Mouse (Mus musculus) CH12.LX (cell line): ENCODE data around the gene Dnajb1. TPM values are rescaled to one million over a fixed set of nuclear protein-coding genes. Genes with fewer than 3 reads are reported as not detected.
"Not testable (repeated sequence)": the region's sequence is repeated elsewhere in the genome, so short reads cannot be mapped to it uniquely, and the experiment has no call there.

ENCODE experiments used
- DNase-seq: peaks from one replicate; pipeline ENCODE4 v3.0.0-alpha.2; 2013; ENCODE audit errors: extremely low read depth
- H3K27ac ChIP-seq: 2 replicates; pipeline ENCODE4 v1.5.1; 2012; ENCODE audit warnings: low read depth, mild to moderate bottlenecking, control low read depth, moderate library complexity; ENCODE audit not compliant: insufficient read depth
- H3K27me3 ChIP-seq: replicated peaks from 2 replicates; pipeline ENCODE3; 2012; ENCODE audit warnings: inconsistent platforms
- H3K36me3 ChIP-seq, 2 experiments: replicated peaks in 1 of 2; 2 replicates each; pipeline versions ENCODE3 to v1.6.1; 2012; ENCODE audit warnings: inconsistent platforms in 1 of 2, low read length in 1 of 2, mild to moderate bottlenecking in 1 of 2, mixed read lengths in 1 of 2, moderate library complexity in 1 of 2; ENCODE audit not compliant: control insufficient read depth in 1 of 2, insufficient read depth in 1 of 2
- H3K4me1 ChIP-seq, 2 experiments: 2 replicates each; pipeline ENCODE4 v1.6.1; 2012; ENCODE audit warnings: inconsistent platforms in 1 of 2, moderate library complexity in 1 of 2; ENCODE audit not compliant: insufficient read depth in 2 of 2, control insufficient read depth in 1 of 2
- H3K4me2 ChIP-seq: 2 replicates; pipeline ENCODE4 v1.6.1; 2012; ENCODE audit warnings: low read depth, mild to moderate bottlenecking, control low read depth; ENCODE audit not compliant: poor library complexity, insufficient read depth, severe bottlenecking
- H3K4me3 ChIP-seq, 3 experiments: fragments of 150-350 bp in 1 of 3; sonication (generic) in 1 of 3; replicated peaks in 1 of 3; 2 replicates each; pipeline versions ENCODE3 to v1.5.1; 2011 to 2012; ENCODE audit warnings: low read depth in 2 of 3, low read length in 2 of 3, mild to moderate bottlenecking in 2 of 3, moderate library complexity in 2 of 3, control low read depth in 1 of 3, improper control_type of control experiment in 1 of 3, inconsistent platforms in 1 of 3, mixed read lengths in 1 of 3; ENCODE audit not compliant: poor library complexity in 1 of 3
- H3K79me2 ChIP-seq: replicated peaks from 2 replicates; pipeline ENCODE4 v1.6.1; 2012; ENCODE audit warnings: mild to moderate bottlenecking, moderate library complexity; ENCODE audit not compliant: control insufficient read depth, poor library complexity, insufficient read depth, severe bottlenecking; ENCODE audit errors: extremely low read depth
- H3K9ac ChIP-seq: 2 replicates; pipeline ENCODE4 v1.6.1; 2012; ENCODE audit warnings: low read depth, mild to moderate bottlenecking, control low read depth, moderate library complexity; ENCODE audit not compliant: insufficient read depth
- H3K9me3 ChIP-seq: replicated peaks from 2 replicates; pipeline ENCODE3; 2012; ENCODE audit warnings: low read length, inconsistent platforms, mixed read lengths
- CTCF ChIP-seq, 2 experiments: IDR thresholded peaks in 1 of 2; conservative IDR thresholded peaks in 1 of 2; 2 replicates each; pipeline ENCODE4 v1.5.1; 2011 to 2012; ENCODE audit warnings: low read depth in 2 of 2, low read length in 2 of 2, improper control_type of control experiment in 1 of 2, inconsistent platforms in 1 of 2, mild to moderate bottlenecking in 1 of 2, moderate library complexity in 1 of 2
- ELF1 ChIP-seq: IDR thresholded peaks from 2 replicates; pipeline ENCODE4 v1.6.1; 2014; ENCODE audit warnings: low read depth, mild to moderate bottlenecking, inconsistent platforms, low read length, improper control_type of control experiment
- JUN ChIP-seq: IDR thresholded peaks from 2 replicates; pipeline ENCODE4 v1.6.1; 2011; ENCODE audit warnings: low read depth, mild to moderate bottlenecking, low read length, improper control_type of control experiment, moderate library complexity; ENCODE audit not compliant: insufficient read depth
- MYC ChIP-seq: IDR thresholded peaks from 2 replicates; pipeline ENCODE4 v1.6.1; 2011; ENCODE audit warnings: low read depth, mild to moderate bottlenecking, improper control_type of control experiment, low read length
- RAD21 ChIP-seq: IDR thresholded peaks from 2 replicates; pipeline ENCODE4 v1.6.1; 2011; ENCODE audit warnings: low read depth, mild to moderate bottlenecking, low read length, improper control_type of control experiment, moderate library complexity
- SMC3 ChIP-seq: IDR thresholded peaks from 2 replicates; pipeline ENCODE4 v1.6.1; 2011; ENCODE audit warnings: low read depth, low read length, improper control_type of control experiment
- TBP ChIP-seq: conservative IDR thresholded peaks from 2 replicates; pipeline ENCODE4 v1.6.1; 2011; ENCODE audit warnings: low read depth, low read length, improper control_type of control experiment
- UBTF ChIP-seq: IDR thresholded peaks from 2 replicates; pipeline ENCODE4 v1.6.1; 2012; ENCODE audit warnings: low read depth, mild to moderate bottlenecking, inconsistent platforms, low read length, improper control_type of control experiment, moderate library complexity
- ZKSCAN1 ChIP-seq: IDR thresholded peaks from 2 replicates; pipeline ENCODE4 v1.6.1; 2012; ENCODE audit warnings: low read depth, inconsistent platforms, low read length, improper control_type of control experiment, borderline replicate concordance
- ZMIZ1 ChIP-seq: IDR thresholded peaks from 2 replicates; pipeline ENCODE4 v1.6.1; 2012; ENCODE audit warnings: low read depth, mild to moderate bottlenecking, inconsistent platforms, low read length, improper control_type of control experiment
- dilution Hi-C: fragments of 300-500 bp; cut with MboI; formaldehyde crosslinking; loops from 2 replicates; pipeline ENCODE4 v1.14.3; 2020; ENCODE audit warnings: low sequenced_read_pairs; ENCODE audit not compliant: extremely low pct_unique_long_range_greater_than_20kb, extremely low pct_ligation_motif_present
- in situ Hi-C: fragments of 300-500 bp; cut with MboI; formaldehyde crosslinking; loops from 3 replicates; pipeline ENCODE4 v1.14.3; 2019; ENCODE audit warnings: low sequenced_read_pairs, low pct_ligation_motif_present, low pct_unique_long_range_greater_than_20kb, mixed read lengths
- polyA plus RNA-seq: library from polyadenylated mRNA; unstranded; fragments of >175 nt; gene quantifications from 2 replicates; pipeline ENCODE4 v1.2.1, GENCODE M21; 2012; ENCODE audit warnings: low read depth; ENCODE audit not compliant: insufficient read length
- total RNA-seq, 2 experiments: library from RNA; depleted of rRNA; stranded (reverse); fragments of 300-350 nt in 1 of 2; fragments of >200 nt in 1 of 2; gene quantifications; 2 replicates each; pipeline ENCODE4 v1.2.3; 2012 to 2014

The Dnajb1 gene
- total and polyA plus RNA-seq, 3 experiments: 24.9 to 30.9 (median 30.7) TPM

DNA sequence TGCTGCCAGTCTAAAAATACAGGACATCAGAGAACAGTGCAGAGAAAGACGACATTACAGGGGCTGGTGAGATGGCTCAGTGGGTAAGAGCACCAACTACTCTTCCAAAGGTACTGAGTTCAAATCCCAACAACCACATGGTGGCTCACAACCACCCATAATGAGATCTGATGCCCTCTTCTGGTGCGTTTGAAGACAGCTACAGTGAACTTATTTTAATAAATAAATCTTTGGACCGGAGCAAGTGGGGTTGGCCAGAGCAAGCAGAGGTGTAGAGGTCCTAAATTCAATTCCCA, 13.0 kb upstream of the Dnajb1 start:
- peak; percentile 95 for TF ChIP-seq TBP
- TF ChIP-seq CTCF (conservative IDR thresholded peaks at IDR 0.05 in 1 of 2, IDR thresholded peaks at IDR 0.05 in 1 of 2; ENCODE audit: low read depth in 2 of 2, low read length in 2 of 2): peak in 1 of 2 experiments; percentile 41; a peak in 1 of 4 replicates
- TF ChIP-seq MYC: 0 out of 2 replicates have a peak, but pooled peaks have one; percentile 39
- peak; percentile 68 for TF ChIP-seq ELF1
- Histone ChIP-seq H3K4me3 (peak overlapping the region; percentile 39 to 87 (median 55)), H3K4me2 (peak overlapping the region; percentile 95), H3K27ac (peak overlapping the region; percentile 63), H3K9ac (peak overlapping the region; percentile 43; the same call in 1 of the 2 replicates), H3K79me2 (peaks cover 27% of the 10 kb centered on the region), H3K4me1 (peaks cover 4 to 22% of the 10 kb centered on the region in 2 experiments; a peak in 3 of 4 replicates), H3K36me3 (peaks cover 2 to 21% of the 10 kb centered on the region in 2 experiments)
- DNase-seq: peak; percentile 50
- dilution Hi-C loops, in situ Hi-C loops, H3K9me3 ChIP-seq, H3K27me3 ChIP-seq: not testable (repeated sequence)

DNA sequence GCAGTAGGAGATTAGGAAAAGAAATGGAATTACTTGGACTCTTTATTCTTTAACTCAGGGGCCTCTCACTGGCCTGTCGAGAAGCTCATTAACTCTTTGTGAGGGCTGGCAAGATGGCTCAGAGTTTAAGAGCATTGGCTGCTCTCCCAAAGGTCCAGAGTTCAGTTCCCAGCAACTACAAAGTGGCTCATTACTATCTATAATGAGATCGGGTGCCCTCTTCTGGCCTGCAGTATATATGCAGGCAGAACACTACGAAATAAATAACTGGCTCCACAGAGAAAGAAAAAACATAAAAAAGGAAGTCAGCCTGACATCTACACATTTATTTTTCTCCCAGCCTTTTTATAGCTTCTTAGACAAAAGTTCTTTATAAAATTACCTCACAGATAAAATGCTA, 11.6 kb upstream of the Dnajb1 start:
- DNase-seq: no peak
- no peak overlapping the region for H3K9ac ChIP-seq
- no peak overlapping the region for H3K4me2 ChIP-seq
- dilution Hi-C loops (no loop called here), in situ Hi-C loops (no loop called here)
- TF ChIP-seq SMC3 (peak; percentile 31), ZKSCAN1 (no peak), JUN (no peak), CTCF (conservative IDR thresholded peaks at IDR 0.05 in 1 of 2, IDR thresholded peaks at IDR 0.05 in 1 of 2; ENCODE audit: low read depth in 2 of 2, low read length in 2 of 2) (peak; percentile 27 to 68), RAD21 (peak; percentile 47), ZMIZ1 (no peak)
- H3K27ac ChIP-seq: no peak overlapping the region
- no peaks in the 10 kb centered on the region for H3K9me3 ChIP-seq
- H3K36me3 ChIP-seq: peaks cover 2 to 10% of the 10 kb centered on the region in 2 experiments
- no peaks in the 10 kb centered on the region for H3K27me3 ChIP-seq
- H3K4me3 ChIP-seq: no peak overlapping the region
- H3K79me2 ChIP-seq: peaks cover 24% of the 10 kb centered on the region
- peaks cover 6 to 22% of the 10 kb centered on the region in 2 experiments for H3K4me1 ChIP-seq

DNA sequence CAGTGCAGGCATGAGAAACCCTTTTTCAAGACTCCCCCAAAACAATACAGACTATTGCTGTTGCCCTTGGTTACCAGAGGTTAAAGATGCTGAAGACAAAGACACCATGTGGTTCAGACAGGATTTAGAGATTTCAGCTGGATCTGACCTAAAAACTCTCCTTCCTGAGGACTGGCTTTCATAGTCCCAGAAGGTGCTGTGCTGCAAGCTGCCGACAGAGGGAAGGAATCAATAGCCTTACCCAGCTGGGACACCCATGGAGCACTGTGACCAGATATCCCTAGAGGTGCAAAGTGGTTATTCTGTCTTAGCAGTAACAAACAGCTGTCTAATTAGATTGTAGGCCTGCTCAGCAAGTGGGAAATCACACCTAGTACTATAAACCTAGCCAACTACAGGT, 9.8 kb upstream of the Dnajb1 start:
- Histone ChIP-seq H3K79me2 (peaks cover 7% of the 10 kb centered on the region), H3K4me3 (no peak overlapping the region), H3K4me1 (peaks cover 7 to 18% of the 10 kb centered on the region in 2 experiments), H3K9me3 (no peaks in the 10 kb centered on the region), H3K27ac (no peak overlapping the region), H3K4me2 (no peak overlapping the region), H3K27me3 (no peaks in the 10 kb centered on the region), H3K36me3 (no peaks in the 10 kb centered on the region), H3K9ac (no peak overlapping the region)
- dilution Hi-C loops: no loop called here
- no peak for DNase-seq
- in situ Hi-C loops: no loop called here
- TF ChIP-seq CTCF (conservative IDR thresholded peaks at IDR 0.05 in 1 of 2, IDR thresholded peaks at IDR 0.05 in 1 of 2; ENCODE audit: low read depth in 2 of 2, low read length in 2 of 2): peak in 1 of 2 experiments; percentile 32; a peak in 2 of 4 replicates
- TF ChIP-seq UBTF: no peak
